Mouse (Mus musculus) intestine, embryonic 16.5 days (tissue): ENCODE data around the gene Prex1. TPM values are rescaled to one million over a fixed set of nuclear protein-coding genes. Genes with fewer than 3 reads are reported as not detected.
"Not testable (repeated sequence)": the region's sequence is repeated elsewhere in the genome, so short reads cannot be mapped to it uniquely, and the experiment has no call there.

Source experiments
- ATAC-seq: fragments of 200-750 bp; cut with Nextera tagmentation; 2 replicates; pipeline ENCODE4 v1.8.0; 2017; ENCODE audit warnings: moderate TSS enrichment, moderate library complexity
- H3K27ac ChIP-seq: fragments of 300-500 bp; sonication (generic); 2 replicates; pipeline ENCODE4 v1.5.1; 2014; ENCODE audit warnings: mild to moderate bottlenecking, low read length
- H3K27me3 ChIP-seq: fragments of 300-500 bp; sonication (generic); replicated peaks from 2 replicates; pipeline ENCODE4 v1.6.1; 2014; ENCODE audit warnings: low read length, control low read depth, mixed read lengths; ENCODE audit not compliant: control insufficient read depth, insufficient read depth
- H3K36me3 ChIP-seq: fragments of 300-500 bp; sonication (generic); 2 replicates; pipeline ENCODE4 v1.6.1; 2014; ENCODE audit warnings: low read length, control low read depth; ENCODE audit not compliant: control insufficient read depth, insufficient read depth
- H3K4me1 ChIP-seq: fragments of 300-500 bp; sonication (generic); 2 replicates; pipeline ENCODE4 v1.6.1; 2014; ENCODE audit warnings: low read length, control low read depth, mixed read lengths; ENCODE audit not compliant: control insufficient read depth, insufficient read depth
- H3K4me2 ChIP-seq: fragments of 300-500 bp; sonication (generic); 2 replicates; pipeline ENCODE4 v1.6.1; 2014; ENCODE audit warnings: low read depth, low read length, control low read depth
- H3K4me3 ChIP-seq: fragments of 300-500 bp; sonication (generic); 2 replicates; pipeline ENCODE4 v1.5.1; 2014; ENCODE audit warnings: mild to moderate bottlenecking, low read length
- H3K9ac ChIP-seq: fragments of 300-500 bp; sonication (generic); 2 replicates; pipeline ENCODE4 v1.6.1; 2014; ENCODE audit warnings: low read depth, low read length
- H3K9me3 ChIP-seq: fragments of 300-500 bp; sonication (generic); 2 replicates; pipeline ENCODE4 v1.6.1; 2016; ENCODE audit warnings: low read length, control low read depth; ENCODE audit not compliant: control insufficient read depth
- WGBS: fragments of 180-500 bp; shearing (Covaris S2); extraction: QIAGEN DNeasy Blood & Tissue Kit; methylation state at CpG from one replicate; pipeline ENCODE4 v1.1.7; 2014; 5-methylcytosine and 5-hydroxymethylcytosine counted together
- polyA plus RNA-seq: library from polyadenylated mRNA; unstranded; fragments of >200 nt; fragmentation: Nextera tagmentation; extraction: Ambion mirVana; gene quantifications from 2 replicates; pipeline ENCODE4 v1.2.1, GENCODE M21; 2015

Prex1 gene
- polyA plus RNA-seq, 1 experiment from 2014 or later: 8.0 TPM

GRCm38 (mm10) chr2:166741445-166741844, 27.8 kb upstream of the Prex1 start:
- H3K27me3 ChIP-seq: no peaks in the 10 kb centered on the region
- no peak for ATAC-seq
- no peaks in the 10 kb centered on the region for H3K36me3 ChIP-seq
- WGBS: 80% methylated on average over 6 of the region's 6 CpGs
- H3K4me3 ChIP-seq: no peak overlapping the region
- H3K4me2 ChIP-seq: no peak overlapping the region
- no peak overlapping the region for H3K9ac ChIP-seq
- no peak overlapping the region for H3K27ac ChIP-seq
- no peaks in the 10 kb centered on the region for H3K4me1 ChIP-seq
- no peaks in the 10 kb centered on the region for H3K9me3 ChIP-seq

- 0 out of 2 replicates have a peak, but pooled peaks cover 3% of the 10 kb centered on the region for H3K4me1 ChIP-seq
- no peak overlapping the region for H3K4me2 ChIP-seq
- H3K27me3 ChIP-seq: no peaks in the 10 kb centered on the region; the same call in 1 of the 2 replicates
- H3K9me3 ChIP-seq: no peaks in the 10 kb centered on the region
- no peak overlapping the region for H3K4me3 ChIP-seq
- H3K36me3 ChIP-seq: no peaks in the 10 kb centered on the region
- no peak overlapping the region for H3K9ac ChIP-seq
- whole genome bisulfite sequencing: 77% methylated on average over 6 of the region's 6 CpGs
- H3K27ac ChIP-seq: no peak overlapping the region
- ATAC-seq: no peak
These were observed 26.8 kb upstream of the Prex1 start for GRCm38 (mm10) chr2:166740396-166740795.

- 65% methylated on average over 7 of the region's 7 CpGs for WGBS
- H3K9ac ChIP-seq: no peak overlapping the region
- 0 out of 2 replicates have a peak, but pooled peaks cover 3% of the 10 kb centered on the region for H3K4me1 ChIP-seq
- H3K27ac ChIP-seq: no peak overlapping the region
- no peaks in the 10 kb centered on the region; the same call in 1 of the 2 replicates for H3K27me3 ChIP-seq
- H3K36me3 ChIP-seq: no peaks in the 10 kb centered on the region
- H3K9me3 ChIP-seq: no peaks in the 10 kb centered on the region
- no peak for ATAC-seq
- no peak overlapping the region for H3K4me3 ChIP-seq
- H3K4me2 ChIP-seq: no peak overlapping the region
These were observed 23.7 kb upstream of the Prex1 start for GRCm38 (mm10) chr2:166737307-166737706.

- Histone ChIP-seq H3K27ac (no peak overlapping the region), H3K27me3 (no peaks in the 10 kb centered on the region; the same call in 1 of the 2 replicates), H3K4me2 (peak overlapping the region; percentile 31; the same call in 1 of the 2 replicates), H3K4me1 (peaks cover 5% of the 10 kb centered on the region), H3K9me3 (no peaks in the 10 kb centered on the region), H3K4me3 (no peak overlapping the region), H3K9ac (no peak overlapping the region; the same call in 1 of the 2 replicates), H3K36me3 (no peaks in the 10 kb centered on the region)
- WGBS: 30% methylated on average over 15 of the region's 15 CpGs
- no peak for ATAC-seq
These were observed 21.9 kb upstream of the Prex1 start for GRCm38 (mm10) chr2:166735469-166736001.

- H3K4me3 ChIP-seq: no peak overlapping the region
- H3K9me3 ChIP-seq: no peaks in the 10 kb centered on the region
- WGBS: 89% methylated on average over 2 of the region's 2 CpGs
- no peak overlapping the region for H3K9ac ChIP-seq
- H3K4me2 ChIP-seq: no peak overlapping the region
- H3K27me3 ChIP-seq: no peaks in the 10 kb centered on the region; the same call in 1 of the 2 replicates
- H3K36me3 ChIP-seq: no peaks in the 10 kb centered on the region
- ATAC-seq: no peak
- H3K4me1 ChIP-seq: peaks cover 13% of the 10 kb centered on the region
- H3K27ac ChIP-seq: no peak overlapping the region
These were observed 19.2 kb upstream of the Prex1 start for GRCm38 (mm10) chr2:166732860-166733259.

- H3K27me3 ChIP-seq: no peaks in the 10 kb centered on the region; the same call in 1 of the 2 replicates
- H3K4me3 ChIP-seq: no peak overlapping the region
- no peaks in the 10 kb centered on the region for H3K36me3 ChIP-seq
- no peak overlapping the region for H3K27ac ChIP-seq
- ATAC-seq: no peak
- no peaks in the 10 kb centered on the region for H3K9me3 ChIP-seq
- 84% methylated on average over 4 of the region's 4 CpGs for WGBS
- peaks cover 13% of the 10 kb centered on the region for H3K4me1 ChIP-seq
- H3K4me2 ChIP-seq: no peak overlapping the region
- no peak overlapping the region for H3K9ac ChIP-seq
These were observed 18.5 kb upstream of the Prex1 start for GRCm38 (mm10) chr2:166732146-166732545.

- H3K27ac ChIP-seq, H3K4me3 ChIP-seq, H3K4me2 ChIP-seq, H3K27me3 ChIP-seq, H3K36me3 ChIP-seq, H3K9ac ChIP-seq, ATAC-seq, H3K9me3 ChIP-seq: not testable (repeated sequence)
- H3K4me1 ChIP-seq: peaks cover 13% of the 10 kb centered on the region
- 74% methylated on average over 1 of the region's 1 CpGs for WGBS
These were observed 17.7 kb upstream of the Prex1 start for GRCm38 (mm10) chr2:166731102-166731883.

- peak overlapping the region; percentile 77 for H3K27ac ChIP-seq
- 65% methylated on average over 6 of the region's 6 CpGs for WGBS
These were observed 16.9 kb upstream of the Prex1 start for GRCm38 (mm10) chr2:166730567-166730915.

GRCm38 (mm10) chr2:166729656-166730566, 16.3 kb upstream of the Prex1 start:
- H3K27me3 ChIP-seq: no peaks in the 10 kb centered on the region
- H3K4me3 ChIP-seq: no peak overlapping the region
- WGBS: 30% methylated on average over 19 of the region's 19 CpGs
- ATAC-seq: peak; percentile 39
- peaks cover 10% of the 10 kb centered on the region for H3K4me1 ChIP-seq
- peak overlapping the region; percentile 77 for H3K27ac ChIP-seq
- peak overlapping the region; percentile 45; the same call in 1 of the 2 replicates for H3K9ac ChIP-seq
- no peak overlapping the region for H3K4me2 ChIP-seq
- no peaks in the 10 kb centered on the region for H3K9me3 ChIP-seq
- no peaks in the 10 kb centered on the region for H3K36me3 ChIP-seq

More at GRCm38 (mm10) chr2:166730567-166730915, 16.9 kb upstream of the Prex1 start:
- no peak overlapping the region for H3K4me3 ChIP-seq
- H3K4me2 ChIP-seq: no peak overlapping the region
- H3K36me3 ChIP-seq: no peaks in the 10 kb centered on the region
- H3K9ac ChIP-seq: 0 out of 2 replicates have a peak overlapping the region, but pooled peaks have one; percentile 45
- no peaks in the 10 kb centered on the region; the same call in 1 of the 2 replicates for H3K27me3 ChIP-seq
- no peak for ATAC-seq
- no peaks in the 10 kb centered on the region for H3K9me3 ChIP-seq
- peaks cover 10% of the 10 kb centered on the region for H3K4me1 ChIP-seq
